Mouse (Mus musculus) brain, embryonic 18.5 days (tissue): ENCODE measurements at regions not wholly inside any gene's neighbourhood (a gene's known extent, or its start where the extent isn't known, plus 50 kb on each side); places are given as distances from the start of the nearest gene placed in this dataset.

Experiments
- DNase-seq: peaks from one replicate; pipeline ENCODE4 v3.0.0-alpha.2; 2012; ENCODE audit warnings: low read depth, low spot score

- DNase-seq, result no peak
Measured at GRCm38 (mm10) chr1:88959715-88960114, 110.5 kb upstream of the Sh3bp4 start.

GRCm38 (mm10) chr1:88960142-88960541 is 110.1 kb upstream of the Sh3bp4 start:
- no peak for DNase-seq

- DNase-seq, result no peak
Measured at GRCm38 (mm10) chr1:88964045-88964747, 106.0 kb upstream of the Sh3bp4 start.

GRCm38 (mm10) chr1:88966416-88966815 is 103.8 kb upstream of the Sh3bp4 start:
- no peak for DNase-seq

- DNase-seq, result no peak
Measured at GRCm38 (mm10) chr1:88968142-88968541, 102.1 kb upstream of the Sh3bp4 start.

GRCm38 (mm10) chr1:88969016-88969415 is 101.2 kb upstream of the Sh3bp4 start:
- DNase-seq, result no peak

GRCm38 (mm10) chr1:88969630-88970029 is 100.6 kb upstream of the Sh3bp4 start:
- DNase-seq, result no peak

GRCm38 (mm10) chr1:88976101-88976500 is 94.1 kb upstream of the Sh3bp4 start:
- DNase-seq, result no peak

- DNase-seq, result no peak
Measured at GRCm38 (mm10) chr1:88988011-88988695, 82.1 kb upstream of the Sh3bp4 start.

GRCm38 (mm10) chr1:88994588-88995331 is 75.5 kb upstream of the Sh3bp4 start:
- no peak for DNase-seq

- DNase-seq, result peak; percentile 40
Measured at GRCm38 (mm10) chr1:88995945-88996344, 74.3 kb upstream of the Sh3bp4 start.

- no peak for DNase-seq
Measured at GRCm38 (mm10) chr1:88996657-88997056, 73.6 kb upstream of the Sh3bp4 start.

- no peak for DNase-seq
Measured at GRCm38 (mm10) chr1:88997847-88998246, 72.4 kb upstream of the Sh3bp4 start.

- DNase-seq, result no peak
Measured at GRCm38 (mm10) chr1:89002326-89002725, 67.9 kb upstream of the Sh3bp4 start.

- DNase-seq, result no peak
Measured at GRCm38 (mm10) chr1:89003752-89004151, 66.5 kb upstream of the Sh3bp4 start.

GRCm38 (mm10) chr1:89007476-89007875 is 62.7 kb upstream of the Sh3bp4 start:
- DNase-seq, result peak; percentile 36

GRCm38 (mm10) chr1:89010170-89010569 is 60.0 kb upstream of the Sh3bp4 start:
- DNase-seq, result no peak

- DNase-seq, result no peak
Measured at GRCm38 (mm10) chr1:89011454-89011853, 58.8 kb upstream of the Sh3bp4 start.

- no peak for DNase-seq
Measured at GRCm38 (mm10) chr1:89015385-89015784, 54.8 kb upstream of the Sh3bp4 start.

- DNase-seq, result no peak
Measured at GRCm38 (mm10) chr1:89015845-89016244, 54.4 kb upstream of the Sh3bp4 start.

- no peak for DNase-seq
Measured at GRCm38 (mm10) chr1:89019778-89020373, 50.3 kb upstream of the Sh3bp4 start.
